Mouse (Mus musculus) heart, embryonic 13.5 days (tissue): ENCODE measurements at regions not wholly inside any gene's neighbourhood (a gene's known extent, or its start where the extent isn't known, plus 50 kb on each side); places are given as distances from the start of the nearest gene placed in this dataset.

Source experiments
- ATAC-seq: fragments of 200-750 bp; cut with Nextera tagmentation; 2 replicates; pipeline ENCODE4 v1.8.0; 2017; ENCODE audit warnings: moderate TSS enrichment; ENCODE audit not compliant: insufficient number of reproducible peaks, low FRiP score, low TSS enrichment; ENCODE audit errors: extremely low read depth
- H3K27ac ChIP-seq: fragments of 300-500 bp; sonication (generic); replicated peaks from 2 replicates; pipeline ENCODE4 v1.5.1; 2015; ENCODE audit warnings: moderate library complexity, mild to moderate bottlenecking, inconsistent platforms
- H3K27me3 ChIP-seq: fragments of 300-500 bp; sonication (generic); replicated peaks from 2 replicates; pipeline ENCODE4 v1.6.1; 2015; ENCODE audit warnings: mild to moderate bottlenecking, inconsistent platforms
- H3K36me3 ChIP-seq: fragments of 300-500 bp; sonication (generic); 2 replicates; pipeline ENCODE4 v1.6.1; 2015; ENCODE audit warnings: mild to moderate bottlenecking, inconsistent platforms
- H3K4me1 ChIP-seq: fragments of 300-500 bp; sonication (generic); 2 replicates; pipeline ENCODE4 v1.6.1; 2015; ENCODE audit warnings: inconsistent platforms
- H3K4me2 ChIP-seq: fragments of 300-500 bp; sonication (generic); 2 replicates; pipeline ENCODE4 v1.6.1; 2015; ENCODE audit warnings: inconsistent platforms, mild to moderate bottlenecking, moderate library complexity
- H3K4me3 ChIP-seq: fragments of 300-500 bp; sonication (generic); 2 replicates; pipeline ENCODE4 v1.5.1; 2015; ENCODE audit warnings: moderate library complexity, mild to moderate bottlenecking, inconsistent platforms
- H3K9ac ChIP-seq: fragments of 300-500 bp; sonication (generic); 2 replicates; pipeline ENCODE4 v1.6.1; 2015; ENCODE audit warnings: inconsistent platforms, mild to moderate bottlenecking, moderate library complexity
- H3K9me3 ChIP-seq: fragments of 300-500 bp; sonication (generic); 2 replicates; pipeline ENCODE4 v1.6.1; 2016; ENCODE audit warnings: inconsistent platforms
- WGBS: fragments of 180-500 bp; shearing (Covaris S2); methylation state at CpG from one replicate; pipeline ENCODE4 v1.1.7; 2015; ENCODE audit warnings: mixed read lengths; 5-methylcytosine and 5-hydroxymethylcytosine counted together

DNA sequence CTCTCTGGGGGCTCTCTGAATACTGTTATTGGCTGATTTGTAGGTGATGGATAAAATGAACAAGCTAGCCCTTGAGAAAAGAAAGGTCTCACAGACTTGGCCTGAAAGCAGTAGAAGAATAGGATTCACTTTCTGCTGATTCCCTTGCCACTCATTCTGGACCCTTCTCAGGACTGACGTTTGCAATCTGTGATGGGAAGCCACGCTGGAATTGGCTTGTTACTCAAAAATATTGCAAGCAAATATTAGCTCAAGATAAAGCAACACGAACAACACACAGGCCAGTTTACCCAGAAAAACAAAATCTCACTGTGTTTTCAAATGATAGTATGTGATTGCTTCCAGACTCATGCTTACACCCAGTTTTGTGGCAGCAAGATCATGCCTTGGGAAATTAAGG lies 137.7 kb upstream of the Id2 start:
- Histone ChIP-seq H3K4me1 (peaks cover 40% of the 10 kb centered on the region), H3K27ac (no peak overlapping the region), H3K9me3 (no peaks in the 10 kb centered on the region), H3K9ac (no peak overlapping the region), H3K36me3 (no peaks in the 10 kb centered on the region), H3K4me2 (no peak overlapping the region), H3K27me3 (no peaks in the 10 kb centered on the region), H3K4me3 (no peak overlapping the region)
- 58% methylated on average over 3 of the region's 3 CpGs for WGBS
- no peak for ATAC-seq

DNA sequence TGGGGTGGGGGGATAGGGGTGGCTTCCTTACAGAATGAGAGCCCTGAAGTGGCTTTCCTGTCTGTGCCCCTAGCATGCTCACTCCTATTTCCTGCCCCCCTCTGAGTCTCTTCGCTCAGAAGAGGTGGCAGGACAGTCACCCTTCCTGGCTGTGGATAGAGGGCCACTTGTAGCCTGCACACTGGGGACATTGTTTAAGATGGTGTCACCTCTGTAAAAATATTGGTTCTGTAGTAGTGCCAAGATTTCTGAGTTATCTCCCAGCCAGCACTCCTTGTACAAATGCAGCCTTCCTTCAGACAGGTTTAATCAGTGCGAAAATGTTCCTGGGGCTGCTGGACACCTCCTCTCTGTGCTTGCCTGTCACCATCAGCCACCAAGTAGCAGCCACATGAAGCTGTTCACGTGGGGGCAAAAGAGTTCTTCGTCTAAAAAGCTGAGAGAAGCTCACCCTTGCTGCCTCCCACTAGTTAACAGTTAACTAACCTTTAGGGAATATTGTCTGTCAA lies 136.1 kb upstream of the Id2 start:
- H3K4me2 ChIP-seq = no peak overlapping the region
- no peak overlapping the region for H3K4me3 ChIP-seq
- peak; percentile 48; the same call in 1 of the 2 replicates for ATAC-seq
- H3K4me1 ChIP-seq = peaks cover 49% of the 10 kb centered on the region
- H3K27ac ChIP-seq = peak overlapping the region; percentile 63
- H3K9ac ChIP-seq = no peak overlapping the region
- H3K9me3 ChIP-seq = no peaks in the 10 kb centered on the region
- H3K36me3 ChIP-seq = no peaks in the 10 kb centered on the region
- no peaks in the 10 kb centered on the region for H3K27me3 ChIP-seq
- WGBS = 26% methylated on average over 4 of the region's 4 CpGs

DNA sequence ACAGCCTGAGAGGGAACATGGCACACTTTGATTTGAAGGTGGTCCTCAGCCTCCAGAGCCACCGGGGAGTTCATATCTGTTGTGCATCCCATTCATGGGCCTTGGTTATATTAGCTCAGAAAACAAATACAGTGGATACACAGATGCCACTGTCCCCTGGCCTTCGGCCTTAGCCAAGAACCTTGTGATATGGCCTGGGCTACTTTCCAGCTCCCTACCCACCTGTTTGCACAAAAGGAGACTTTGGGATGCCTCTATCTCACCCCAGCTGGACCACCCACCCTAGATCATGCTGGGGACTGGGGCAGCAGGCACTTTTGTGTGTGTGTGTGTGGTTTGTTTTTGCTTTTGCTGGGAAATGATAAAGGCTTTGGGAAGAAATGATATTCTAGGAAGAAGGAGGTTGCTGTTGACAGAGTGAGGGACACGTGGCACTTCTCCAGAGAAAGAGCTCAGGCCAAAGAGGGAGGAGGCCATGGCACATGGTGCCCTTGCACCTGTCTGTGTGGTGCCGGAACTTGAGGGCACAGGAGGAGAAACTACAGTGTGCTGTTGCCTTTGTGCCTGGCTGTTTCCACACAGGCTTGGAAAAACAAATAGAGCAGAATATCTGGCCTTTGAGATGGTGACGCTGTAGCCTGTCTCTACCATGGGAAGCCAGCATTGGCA lies 135.6 kb upstream of the Id2 start:
- ATAC-seq = peak; percentile 51; the same call in 1 of the 2 replicates
- no peak overlapping the region for H3K9ac ChIP-seq
- peak overlapping the region; percentile 63 for H3K27ac ChIP-seq
- H3K4me2 ChIP-seq = no peak overlapping the region
- no peaks in the 10 kb centered on the region for H3K9me3 ChIP-seq
- H3K36me3 ChIP-seq = no peaks in the 10 kb centered on the region
- WGBS = 50% methylated on average over 5 of the region's 5 CpGs
- no peaks in the 10 kb centered on the region for H3K27me3 ChIP-seq
- no peak overlapping the region for H3K4me3 ChIP-seq
- peaks cover 49% of the 10 kb centered on the region for H3K4me1 ChIP-seq

DNA sequence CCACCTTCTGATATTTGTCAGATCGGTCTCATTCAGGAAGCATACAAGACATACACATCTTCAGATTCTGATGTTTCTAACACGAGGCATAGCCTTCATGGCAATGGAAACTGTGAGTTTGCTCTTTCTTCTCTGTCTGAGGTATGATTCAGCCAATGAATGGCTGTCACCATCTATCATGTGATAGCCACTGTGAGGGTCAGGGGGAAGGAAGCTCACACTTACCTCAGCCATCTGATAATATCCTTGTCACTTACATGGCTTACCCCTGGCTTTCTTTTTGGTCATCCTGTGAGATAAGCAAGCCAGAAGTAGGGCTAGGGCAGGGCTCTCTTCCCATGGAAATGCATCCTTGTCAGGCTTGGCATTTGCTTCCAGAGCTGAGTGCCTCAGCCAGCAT lies 131.8 kb upstream of the Id2 start:
- Histone ChIP-seq H3K4me1 (peaks cover 34% of the 10 kb centered on the region), H3K36me3 (no peaks in the 10 kb centered on the region), H3K27ac (no peak overlapping the region), H3K9me3 (no peaks in the 10 kb centered on the region), H3K4me3 (no peak overlapping the region), H3K4me2 (no peak overlapping the region), H3K27me3 (no peaks in the 10 kb centered on the region), H3K9ac (no peak overlapping the region)
- ATAC-seq = no peak
- 55% methylated on average over 2 of the region's 2 CpGs for WGBS

DNA sequence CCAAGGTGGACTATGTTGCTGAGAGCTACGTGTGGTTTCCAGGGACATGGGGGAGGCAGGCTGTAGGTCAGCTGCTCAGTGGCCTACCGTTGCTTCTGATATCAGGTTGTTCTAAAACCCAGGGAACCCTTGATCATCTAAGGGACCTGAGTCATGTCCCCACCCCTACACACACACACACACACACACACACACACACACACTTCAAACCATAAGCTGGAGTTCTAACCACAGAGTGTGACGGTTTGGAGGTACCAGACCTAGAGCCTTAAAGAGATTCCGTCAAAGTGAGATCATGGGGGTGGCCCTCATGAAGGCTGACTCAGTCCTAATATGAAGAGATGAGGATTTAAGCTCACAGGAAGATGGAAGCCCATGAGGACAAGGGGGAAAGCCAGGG lies 130.8 kb upstream of the Id2 start:
- Histone ChIP-seq H3K36me3 (no peaks in the 10 kb centered on the region), H3K27me3 (no peaks in the 10 kb centered on the region), H3K9ac (no peak overlapping the region), H3K9me3 (no peaks in the 10 kb centered on the region), H3K4me2 (no peak overlapping the region), H3K4me1 (peaks cover 25% of the 10 kb centered on the region), H3K27ac (no peak overlapping the region), H3K4me3 (no peak overlapping the region)
- ATAC-seq = no peak
- whole genome bisulfite sequencing = 80% methylated on average over 4 of the region's 4 CpGs

DNA sequence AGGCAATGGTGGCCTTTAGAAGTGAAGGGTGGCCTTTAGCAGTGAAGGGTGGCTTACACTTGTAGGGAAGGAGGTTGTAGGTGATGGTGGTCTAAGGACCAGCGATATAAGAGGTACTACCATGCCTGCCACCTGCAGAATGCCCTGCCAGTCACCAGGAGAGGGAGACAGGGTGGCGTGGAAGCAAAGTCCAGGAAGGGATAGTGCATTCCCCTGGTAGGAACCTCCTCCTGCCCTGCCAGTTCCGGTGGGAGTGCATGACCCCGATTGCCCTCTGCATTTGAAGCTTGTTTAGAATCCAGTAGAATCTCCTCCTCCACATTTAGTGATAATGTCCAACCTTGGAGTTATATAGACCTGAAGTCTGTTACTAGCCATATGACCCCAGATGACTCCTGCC lies 127.7 kb upstream of the Id2 start:
- H3K4me2 ChIP-seq = no peak overlapping the region
- no peak overlapping the region for H3K4me3 ChIP-seq
- no peak for ATAC-seq
- H3K36me3 ChIP-seq = no peaks in the 10 kb centered on the region
- H3K9me3 ChIP-seq = no peaks in the 10 kb centered on the region
- WGBS = 75% methylated on average over 4 of the region's 4 CpGs
- H3K27ac ChIP-seq = no peak overlapping the region
- H3K27me3 ChIP-seq = 0 out of 2 replicates have a peak, but pooled peaks cover 8% of the 10 kb centered on the region
- H3K9ac ChIP-seq = no peak overlapping the region
- H3K4me1 ChIP-seq = peaks cover 23% of the 10 kb centered on the region

DNA sequence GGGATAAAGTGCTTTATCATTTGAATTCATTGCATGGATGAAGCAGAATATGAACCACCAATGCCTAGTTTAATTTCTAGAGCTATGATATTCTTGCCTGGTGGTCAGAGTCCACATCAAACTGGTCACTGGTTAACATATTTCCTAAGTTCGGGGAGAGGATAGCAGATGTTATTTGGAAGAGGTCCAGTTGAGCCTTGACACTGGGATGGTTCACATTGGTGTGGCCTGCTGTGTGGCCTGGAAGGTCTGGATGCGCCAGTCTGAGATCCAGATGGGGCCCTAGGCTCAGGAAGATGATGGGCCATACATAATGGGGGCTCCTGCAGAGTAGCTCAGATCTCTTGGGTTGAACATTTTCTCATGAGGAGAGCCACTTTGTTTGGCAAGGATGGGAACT lies 127.3 kb upstream of the Id2 start:
- 81% methylated on average over 2 of the region's 2 CpGs for WGBS
- H3K27ac ChIP-seq = no peak overlapping the region
- no peak overlapping the region for H3K9ac ChIP-seq
- H3K27me3 ChIP-seq = 0 out of 2 replicates have a peak, but pooled peaks cover 9% of the 10 kb centered on the region
- H3K4me2 ChIP-seq = no peak overlapping the region
- H3K36me3 ChIP-seq = no peaks in the 10 kb centered on the region
- H3K4me3 ChIP-seq = no peak overlapping the region
- ATAC-seq = no peak
- H3K4me1 ChIP-seq = peaks cover 25% of the 10 kb centered on the region
- H3K9me3 ChIP-seq = no peaks in the 10 kb centered on the region

DNA sequence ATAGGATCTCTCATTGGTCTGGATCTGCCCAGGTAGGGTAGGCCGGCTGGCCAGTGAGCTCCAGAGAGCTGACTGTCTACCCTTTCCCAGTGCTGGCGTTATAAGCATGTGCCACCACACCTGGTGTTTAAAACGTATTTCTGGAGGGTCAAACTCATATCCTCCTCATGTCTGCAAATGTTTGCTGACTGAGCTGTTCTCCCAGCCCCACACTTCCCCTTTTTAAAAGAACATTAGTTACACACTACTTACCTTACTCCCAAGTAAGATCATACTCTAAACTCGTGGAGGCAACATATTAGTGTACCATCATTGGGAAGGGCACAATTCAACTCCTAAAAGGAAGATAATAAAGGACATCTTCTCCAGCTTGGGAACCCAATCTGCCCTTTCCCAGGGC lies 126.6 kb upstream of the Id2 start:
- 0 out of 2 replicates have a peak, but pooled peaks cover 9% of the 10 kb centered on the region for H3K27me3 ChIP-seq
- no peaks in the 10 kb centered on the region for H3K9me3 ChIP-seq
- no peak overlapping the region for H3K4me2 ChIP-seq
- no peak overlapping the region for H3K9ac ChIP-seq
- no peaks in the 10 kb centered on the region for H3K36me3 ChIP-seq
- no peak overlapping the region for H3K27ac ChIP-seq
- WGBS = 82% methylated on average over 4 of the region's 4 CpGs
- H3K4me1 ChIP-seq = peaks cover 18% of the 10 kb centered on the region
- no peak for ATAC-seq
- H3K4me3 ChIP-seq = no peak overlapping the region

- no peak for ATAC-seq
- H3K27me3 ChIP-seq = peaks cover 15% of the 10 kb centered on the region
- peaks cover 28% of the 10 kb centered on the region for H3K4me1 ChIP-seq
- no peaks in the 10 kb centered on the region for H3K9me3 ChIP-seq
- no peak overlapping the region for H3K27ac ChIP-seq
- H3K9ac ChIP-seq = no peak overlapping the region
- no peaks in the 10 kb centered on the region for H3K36me3 ChIP-seq
- no peak overlapping the region for H3K4me2 ChIP-seq
- 44% methylated on average over 4 of the region's 4 CpGs for WGBS
- no peak overlapping the region for H3K4me3 ChIP-seq
These were observed 123.8 kb upstream of the Id2 start for GRCm38 (mm10) chr12:25220780-25221106.

DNA sequence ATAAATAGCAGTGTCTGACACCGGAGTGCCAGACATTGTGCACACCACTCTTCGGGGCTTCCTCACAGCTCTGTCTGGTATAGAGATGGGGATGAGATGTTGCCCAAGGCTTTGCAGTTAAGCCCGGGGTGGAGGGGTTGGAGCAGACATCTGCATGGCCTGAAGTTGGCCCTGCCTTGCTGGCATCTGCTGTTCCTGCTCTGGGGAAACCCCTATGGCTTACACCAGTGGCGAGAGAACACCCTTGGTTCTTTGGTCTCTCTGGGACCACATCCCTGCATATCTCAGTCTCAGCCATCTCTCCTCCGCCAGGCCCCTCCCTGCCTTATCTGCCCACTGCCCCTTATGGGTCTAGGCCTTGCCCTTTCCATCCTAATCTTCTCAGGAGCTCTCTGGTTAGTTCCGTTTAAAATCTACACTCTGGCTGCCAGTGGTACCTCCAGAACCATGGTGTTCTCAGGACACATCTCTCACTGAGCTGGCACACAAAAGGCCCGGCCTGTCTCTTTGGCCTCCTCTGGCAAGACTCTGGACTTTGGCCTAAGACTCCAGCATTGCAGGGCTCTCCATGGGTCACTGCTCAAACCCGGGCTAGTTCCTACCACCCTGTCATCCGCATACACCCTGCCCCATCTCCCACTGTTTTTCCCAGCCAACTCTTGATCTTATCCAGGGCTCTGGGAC lies 123.3 kb upstream of the Id2 start:
- no peak for ATAC-seq
- H3K27ac ChIP-seq = no peak overlapping the region
- peaks cover 15% of the 10 kb centered on the region for H3K27me3 ChIP-seq
- H3K9ac ChIP-seq = no peak overlapping the region
- H3K4me1 ChIP-seq = peaks cover 30% of the 10 kb centered on the region
- H3K4me2 ChIP-seq = no peak overlapping the region
- WGBS = 45% methylated on average over 9 of the region's 9 CpGs
- H3K4me3 ChIP-seq = no peak overlapping the region
- H3K9me3 ChIP-seq = no peaks in the 10 kb centered on the region
- no peaks in the 10 kb centered on the region for H3K36me3 ChIP-seq

GRCm38 (mm10) chr12:25219546-25219945 lies 122.6 kb upstream of the Id2 start:
- no peaks in the 10 kb centered on the region for H3K9me3 ChIP-seq
- no peak overlapping the region for H3K4me2 ChIP-seq
- WGBS = 81% methylated on average over 10 of the region's 10 CpGs
- H3K9ac ChIP-seq = no peak overlapping the region
- H3K36me3 ChIP-seq = no peaks in the 10 kb centered on the region
- H3K4me1 ChIP-seq = peaks cover 35% of the 10 kb centered on the region
- H3K27ac ChIP-seq = no peak overlapping the region
- H3K4me3 ChIP-seq = no peak overlapping the region
- H3K27me3 ChIP-seq = peaks cover 15% of the 10 kb centered on the region
- no peak for ATAC-seq
